Mouse (Mus musculus): ENCODE measurements at regions not wholly inside any gene's neighbourhood (a gene's known extent, or its start where the extent isn't known, plus 50 kb on each side); places are given as distances from the start of the nearest gene placed in this dataset.

GRCm38 (mm10) chr17:4907841-4908571 lies 86.1 kb upstream of the Arid1b start:
- Histone ChIP-seq H3K36me3 (no peaks in the 10 kb centered on the region), H3K9me3 (no peaks in the 10 kb centered on the region), H3K4me3 (peak overlapping the region; percentile 63), H3K27ac (peak overlapping the region; percentile 92), H3K4me1 (no peaks in the 10 kb centered on the region), H3K27me3 (ENCODE audit: insufficient read depth, poor library complexity, severe bottlenecking) (no peaks in the 10 kb centered on the region)
- WGBS: under 1% methylated on average over 81 of the region's 85 CpGs
- DNase-seq (ENCODE audit: low spot score): peak; percentile 94

- peak overlapping the region; percentile 63 for H3K4me3 ChIP-seq
Measured at GRCm38 (mm10) chr17:4908572-4908965, 85.6 kb upstream of the Arid1b start.

GRCm38 (mm10) chr17:4910182-4910581 lies 84.0 kb upstream of the Arid1b start:
- Histone ChIP-seq H3K4me3 (no peak overlapping the region), H3K27me3 (ENCODE audit: insufficient read depth, poor library complexity, severe bottlenecking) (no peaks in the 10 kb centered on the region), H3K27ac (no peak overlapping the region), H3K36me3 (no peaks in the 10 kb centered on the region), H3K9me3 (no peaks in the 10 kb centered on the region), H3K4me1 (no peaks in the 10 kb centered on the region)
- no peak for DNase-seq (ENCODE audit: low spot score)
- WGBS: 80% methylated on average over 5 of the region's 5 CpGs

More at GRCm38 (mm10) chr17:4908572-4908965, 85.6 kb upstream of the Arid1b start:
- H3K27ac ChIP-seq: peak overlapping the region; percentile 92
- no peaks in the 10 kb centered on the region for H3K9me3 ChIP-seq
- no peaks in the 10 kb centered on the region for H3K4me1 ChIP-seq
- no peaks in the 10 kb centered on the region for H3K36me3 ChIP-seq
- DNase-seq (ENCODE audit: low spot score): no peak
- no peaks in the 10 kb centered on the region for H3K27me3 ChIP-seq (ENCODE audit: insufficient read depth, poor library complexity, severe bottlenecking)
- 1% methylated on average over 17 of the region's 17 CpGs for WGBS

- no peak for DNase-seq (ENCODE audit: low spot score)
- no peak overlapping the region for H3K27ac ChIP-seq
- H3K9me3 ChIP-seq: no peaks in the 10 kb centered on the region
- no peaks in the 10 kb centered on the region for H3K36me3 ChIP-seq
- WGBS: 76% methylated on average over 4 of the region's 4 CpGs
- H3K4me1 ChIP-seq: no peaks in the 10 kb centered on the region
- no peaks in the 10 kb centered on the region for H3K27me3 ChIP-seq (ENCODE audit: insufficient read depth, poor library complexity, severe bottlenecking)
- no peak overlapping the region for H3K4me3 ChIP-seq
Measured at GRCm38 (mm10) chr17:4913001-4913400, 81.1 kb upstream of the Arid1b start.

GRCm38 (mm10) chr17:4919866-4920495 lies 74.2 kb upstream of the Arid1b start:
- Histone ChIP-seq H3K27ac (no peak overlapping the region), H3K4me3 (no peak overlapping the region), H3K36me3 (no peaks in the 10 kb centered on the region), H3K4me1 (no peaks in the 10 kb centered on the region), H3K9me3 (no peaks in the 10 kb centered on the region), H3K27me3 (ENCODE audit: insufficient read depth, poor library complexity, severe bottlenecking) (no peaks in the 10 kb centered on the region)
- 63% methylated on average over 6 of the region's 6 CpGs for WGBS
- DNase-seq (ENCODE audit: low spot score): no peak

GRCm38 (mm10) chr17:4921121-4921520 lies 73.0 kb upstream of the Arid1b start:
- Histone ChIP-seq H3K4me3 (no peak overlapping the region), H3K36me3 (no peaks in the 10 kb centered on the region), H3K27ac (no peak overlapping the region), H3K4me1 (no peaks in the 10 kb centered on the region), H3K27me3 (ENCODE audit: insufficient read depth, poor library complexity, severe bottlenecking) (no peaks in the 10 kb centered on the region), H3K9me3 (no peaks in the 10 kb centered on the region)
- DNase-seq (ENCODE audit: low spot score): no peak
- WGBS: 73% methylated on average over 7 of the region's 7 CpGs

GRCm38 (mm10) chr17:4928631-4929030 lies 65.5 kb upstream of the Arid1b start:
- Histone ChIP-seq H3K36me3 (no peaks in the 10 kb centered on the region), H3K4me3 (no peak overlapping the region), H3K27ac (no peak overlapping the region), H3K4me1 (no peaks in the 10 kb centered on the region), H3K9me3 (no peaks in the 10 kb centered on the region), H3K27me3 (ENCODE audit: insufficient read depth, poor library complexity, severe bottlenecking) (no peaks in the 10 kb centered on the region)
- WGBS: 68% methylated on average over 5 of the region's 5 CpGs
- DNase-seq (ENCODE audit: low spot score): no peak

- H3K36me3 ChIP-seq: no peaks in the 10 kb centered on the region
- DNase-seq (ENCODE audit: low spot score): no peak
- H3K27me3 ChIP-seq (ENCODE audit: insufficient read depth, poor library complexity, severe bottlenecking): 0 out of 2 replicates have a peak, but pooled peaks cover 7% of the 10 kb centered on the region
- H3K9me3 ChIP-seq: no peaks in the 10 kb centered on the region
- H3K4me1 ChIP-seq: no peaks in the 10 kb centered on the region
- H3K4me3 ChIP-seq: no peak overlapping the region
- no peak overlapping the region for H3K27ac ChIP-seq
- 79% methylated on average over 5 of the region's 5 CpGs for WGBS
Measured at GRCm38 (mm10) chr17:4935268-4935667, 58.9 kb upstream of the Arid1b start.

GRCm38 (mm10) chr17:4940589-4940988 lies 53.5 kb upstream of the Arid1b start:
- Histone ChIP-seq H3K36me3 (no peaks in the 10 kb centered on the region), H3K4me1 (peaks cover 9% of the 10 kb centered on the region), H3K27me3 (ENCODE audit: insufficient read depth, poor library complexity, severe bottlenecking) (0 out of 2 replicates have a peak, but pooled peaks cover 7% of the 10 kb centered on the region), H3K4me3 (no peak overlapping the region), H3K9me3 (no peaks in the 10 kb centered on the region), H3K27ac (no peak overlapping the region)
- 59% methylated on average over 9 of the region's 9 CpGs for WGBS
- no peak for DNase-seq (ENCODE audit: low spot score)

- Histone ChIP-seq H3K27me3 (ENCODE audit: insufficient read depth, poor library complexity, severe bottlenecking) (0 out of 2 replicates have a peak, but pooled peaks cover 7% of the 10 kb centered on the region), H3K27ac (no peak overlapping the region)
Measured at GRCm38 (mm10) chr17:4941286-4941800, 52.8 kb upstream of the Arid1b start.

GRCm38 (mm10) chr17:4942868-4943267 lies 51.3 kb upstream of the Arid1b start:
- H3K27me3 ChIP-seq (ENCODE audit: insufficient read depth, poor library complexity, severe bottlenecking): no peaks in the 10 kb centered on the region
- H3K27ac ChIP-seq: no peak overlapping the region
- no peaks in the 10 kb centered on the region for H3K9me3 ChIP-seq
- no peak overlapping the region for H3K4me3 ChIP-seq
- H3K36me3 ChIP-seq: no peaks in the 10 kb centered on the region
- no peak for DNase-seq (ENCODE audit: low spot score)
- peaks cover 22% of the 10 kb centered on the region for H3K4me1 ChIP-seq
- 79% methylated on average over 7 of the region's 7 CpGs for WGBS

More at GRCm38 (mm10) chr17:4941286-4941800, 52.8 kb upstream of the Arid1b start:
- DNase-seq (ENCODE audit: low spot score): no peak
- Histone ChIP-seq H3K9me3 (no peaks in the 10 kb centered on the region), H3K4me1 (peaks cover 16% of the 10 kb centered on the region), H3K36me3 (no peaks in the 10 kb centered on the region), H3K4me3 (no peak overlapping the region)
- 76% methylated on average over 4 of the region's 4 CpGs for WGBS

All from heart, embryonic 10.5 days (tissue).